Mouse (Mus musculus) E14TG2a.4 (cell line): ENCODE measurements around the gene Ptprh.

Experiments used
- CTCF ChIP-seq: conservative IDR thresholded peaks from 2 replicates; pipeline ENCODE4 v1.5.1; 2014; ENCODE audit warnings: low read length
- POU5F1 ChIP-seq: IDR thresholded peaks from 2 replicates; pipeline ENCODE4 v1.6.1; 2014; ENCODE audit warnings: low read length, borderline replicate concordance

DNA sequence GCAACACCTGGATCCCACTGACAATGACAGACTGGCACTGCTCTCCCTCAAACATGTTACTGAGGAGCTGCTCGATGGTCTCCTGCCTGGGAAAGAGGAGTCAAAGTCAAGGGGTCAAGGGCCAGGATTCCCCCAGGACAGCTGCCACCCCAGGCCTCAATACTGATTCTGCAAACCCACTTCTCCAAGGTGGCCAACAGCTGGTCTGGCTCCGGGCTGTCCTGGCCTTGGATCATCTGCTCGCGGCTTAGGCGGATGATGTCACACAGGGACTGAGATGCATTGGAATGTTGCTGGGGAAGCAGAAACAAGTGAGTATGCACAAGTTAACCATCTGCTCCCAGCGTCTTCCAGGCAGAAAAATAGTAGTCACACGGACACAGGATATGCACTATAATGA lies 38.1 kb upstream of the Ptprh start:
- TF ChIP-seq CTCF (no peak), POU5F1 (no peak)
